Mouse (Mus musculus): ENCODE measurements around the gene Plek2. TPM values are rescaled to one million over a fixed set of nuclear protein-coding genes. Genes with fewer than 3 reads are reported as not detected.
A peak's percentile ranks its signal among the peaks of the same experiment; 100 is the strongest.

Plek2 gene
- polyA plus RNA-seq, 1 experiment from 2014 or later, result 3.6 TPM

DNA sequence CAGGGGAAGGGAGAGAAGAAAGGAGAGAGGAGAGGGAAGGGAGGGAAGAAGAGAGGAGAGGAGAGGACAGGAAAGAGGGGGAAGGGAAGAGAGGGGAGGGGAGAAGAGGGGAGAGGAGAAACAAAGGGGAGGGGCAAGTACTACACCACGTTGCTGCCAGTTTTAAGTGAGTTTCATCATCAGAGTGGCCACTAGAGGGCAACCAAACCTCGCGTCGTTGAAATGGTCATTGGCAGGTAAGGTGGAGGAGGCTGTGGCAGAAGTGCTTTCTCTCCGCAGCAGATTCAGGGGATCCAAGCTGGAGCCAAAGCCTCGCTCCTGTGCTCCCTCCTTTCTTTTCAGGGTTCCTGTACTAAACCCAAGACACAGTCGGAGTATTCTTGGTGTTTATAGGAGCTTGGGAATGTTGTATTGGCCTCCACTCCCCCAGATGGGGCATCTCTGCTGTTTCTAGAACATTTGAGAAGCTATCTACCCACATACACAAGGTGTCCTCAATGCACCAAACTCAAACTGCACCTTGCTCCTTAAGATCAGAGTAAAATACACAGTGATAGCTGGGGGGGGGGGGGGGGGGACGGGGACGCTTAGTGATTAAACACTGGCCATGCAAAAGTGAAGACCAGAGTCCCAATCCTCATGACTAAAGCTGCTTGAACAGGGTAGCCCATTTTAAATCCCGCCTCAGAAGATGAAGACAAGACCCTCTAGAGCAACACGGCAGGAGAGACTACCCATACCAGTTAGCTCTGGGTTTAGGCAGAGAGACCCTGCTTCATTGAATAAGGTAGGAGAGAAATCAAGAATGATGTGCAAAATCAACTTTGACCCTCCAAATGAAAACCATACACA, 11.7 kb upstream of the Plek2 start:
- 10% methylated on average over 9 of the region's 11 CpGs for WGBS
- peak overlapping the region; percentile 19 for H3K4me2 ChIP-seq (replicated peaks; ENCODE audit: low read depth, low read length)

GRCm38 (mm10) chr12:78916278-78916677, 9.5 kb upstream of the Plek2 start:
- no peak overlapping the region for H3K4me3 ChIP-seq (ENCODE audit: low read length)
- H3K4me2 ChIP-seq (replicated peaks; ENCODE audit: low read depth, low read length), result no peak overlapping the region
- H3K9ac ChIP-seq (ENCODE audit: low read depth, low read length), result no peak overlapping the region
- H3K27me3 ChIP-seq (ENCODE audit: control insufficient read depth, insufficient read depth, low read length), result peaks cover 17% of the 10 kb centered on the region
- peaks cover 13% of the 10 kb centered on the region; the same call in 1 of the 2 replicates for H3K4me1 ChIP-seq (ENCODE audit: control insufficient read depth, insufficient read depth, low read length)
- 84% methylated on average over 3 of the region's 3 CpGs for WGBS
- H3K36me3 ChIP-seq (ENCODE audit: control insufficient read depth, insufficient read depth, low read length), result no peaks in the 10 kb centered on the region
- no peaks in the 10 kb centered on the region for H3K9me3 ChIP-seq (ENCODE audit: control insufficient read depth, low read length)
- ATAC-seq (ENCODE audit: low FRiP score, low TSS enrichment), result no peak
- H3K27ac ChIP-seq (ENCODE audit: low read depth, low read length), result no peak overlapping the region

More for the DNA sequence above, 11.7 kb upstream of the Plek2 start:
- H3K27ac ChIP-seq (ENCODE audit: low read depth, low read length), result no peak overlapping the region
- no peak overlapping the region for H3K9ac ChIP-seq (ENCODE audit: low read depth, low read length)
- H3K36me3 ChIP-seq (ENCODE audit: control insufficient read depth, insufficient read depth, low read length), result no peaks in the 10 kb centered on the region
- peak; percentile 74 for ATAC-seq (ENCODE audit: low FRiP score, low TSS enrichment)
- no peaks in the 10 kb centered on the region; the same call in 1 of the 2 replicates for H3K27me3 ChIP-seq (ENCODE audit: control insufficient read depth, insufficient read depth, low read length)
- H3K4me1 ChIP-seq (ENCODE audit: control insufficient read depth, insufficient read depth, low read length), result 0 out of 2 replicates have a peak, but pooled peaks cover 4% of the 10 kb centered on the region
- H3K9me3 ChIP-seq (ENCODE audit: control insufficient read depth, low read length), result no peaks in the 10 kb centered on the region
- H3K4me3 ChIP-seq (ENCODE audit: low read length), result no peak overlapping the region

- Histone ChIP-seq H3K4me2 (replicated peaks; ENCODE audit: low read depth, low read length) (no peak overlapping the region), H3K27me3 (ENCODE audit: control insufficient read depth, insufficient read depth, low read length) (peaks cover 25% of the 10 kb centered on the region), H3K27ac (ENCODE audit: low read depth, low read length) (no peak overlapping the region), H3K4me3 (ENCODE audit: low read length) (no peak overlapping the region), H3K9me3 (ENCODE audit: control insufficient read depth, low read length) (no peaks in the 10 kb centered on the region), H3K36me3 (ENCODE audit: control insufficient read depth, insufficient read depth, low read length) (no peaks in the 10 kb centered on the region), H3K4me1 (ENCODE audit: control insufficient read depth, insufficient read depth, low read length) (peaks cover 13% of the 10 kb centered on the region; the same call in 1 of the 2 replicates), H3K9ac (ENCODE audit: low read depth, low read length) (no peak overlapping the region)
- 97% methylated on average over 3 of the region's 3 CpGs for WGBS
- ATAC-seq (ENCODE audit: low FRiP score, low TSS enrichment), result no peak
Observed at GRCm38 (mm10) chr12:78915561-78915960, 8.8 kb upstream of the Plek2 start.

DNA sequence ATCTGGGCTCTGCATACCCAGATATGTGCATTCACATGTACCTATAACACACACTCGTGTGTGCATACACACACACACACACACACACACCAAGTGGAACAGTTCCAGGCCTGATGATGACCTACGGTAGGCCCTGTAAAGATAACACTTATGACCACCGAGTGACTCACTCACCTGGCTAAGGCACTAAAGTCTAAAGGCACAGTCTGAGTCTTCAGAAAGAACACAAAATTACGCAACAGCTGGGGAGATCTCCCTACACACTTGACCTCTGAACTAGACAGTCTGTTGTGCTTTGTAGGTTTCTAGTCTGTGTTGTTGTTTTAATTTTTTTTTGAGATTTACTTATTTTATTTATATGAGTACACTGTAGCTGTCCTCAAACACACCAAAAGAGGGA, 7.7 kb upstream of the Plek2 start:
- ATAC-seq (ENCODE audit: low FRiP score, low TSS enrichment), result no peak
- H3K4me2 ChIP-seq (replicated peaks; ENCODE audit: low read depth, low read length), result no peak overlapping the region
- peaks cover 13% of the 10 kb centered on the region; the same call in 1 of the 2 replicates for H3K4me1 ChIP-seq (ENCODE audit: control insufficient read depth, insufficient read depth, low read length)
- no peaks in the 10 kb centered on the region for H3K36me3 ChIP-seq (ENCODE audit: control insufficient read depth, insufficient read depth, low read length)
- H3K4me3 ChIP-seq (ENCODE audit: low read length), result no peak overlapping the region
- no peak overlapping the region for H3K9ac ChIP-seq (ENCODE audit: low read depth, low read length)
- peaks cover 34% of the 10 kb centered on the region for H3K27me3 ChIP-seq (ENCODE audit: control insufficient read depth, insufficient read depth, low read length)
- 88% methylated on average over 4 of the region's 4 CpGs for WGBS
- no peaks in the 10 kb centered on the region for H3K9me3 ChIP-seq (ENCODE audit: control insufficient read depth, low read length)
- H3K27ac ChIP-seq (ENCODE audit: low read depth, low read length), result no peak overlapping the region

DNA sequence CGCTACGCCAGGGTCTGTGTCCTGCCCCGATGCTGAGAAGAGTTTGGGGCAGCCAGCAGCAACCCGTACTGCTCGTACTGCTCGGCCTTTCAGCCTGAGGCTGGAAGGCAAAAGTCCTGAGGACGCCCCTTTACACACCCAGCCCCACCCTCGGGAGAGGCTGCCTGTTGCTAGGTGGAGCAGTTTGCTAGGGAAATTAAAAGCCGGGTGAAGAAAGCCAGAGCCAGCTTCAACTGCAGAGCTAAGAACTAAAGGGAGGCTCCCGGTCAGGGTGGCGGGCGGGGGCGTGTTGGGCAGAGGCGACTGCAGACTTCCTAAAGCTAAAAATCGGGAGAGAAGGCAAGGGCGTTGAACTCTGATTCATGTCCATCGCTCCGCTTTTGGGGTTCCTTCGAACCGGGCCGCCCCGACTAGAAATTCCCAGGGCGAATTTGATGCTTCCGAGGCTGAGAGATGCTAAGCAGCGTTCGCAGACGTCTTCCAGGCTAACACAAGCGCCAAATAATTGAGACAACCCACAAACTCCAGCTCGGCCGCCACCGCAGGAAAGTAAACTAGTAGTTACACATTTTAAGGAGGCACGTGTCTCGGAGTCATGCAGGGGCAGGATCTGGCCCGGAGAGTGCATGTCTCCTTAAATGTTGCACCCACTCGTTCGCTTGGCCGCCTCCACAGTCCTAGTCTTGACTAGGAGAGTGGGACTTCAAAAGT, 5.1 kb upstream of the Plek2 start:
- ATAC-seq (ENCODE audit: low FRiP score, low TSS enrichment), result peak; percentile 56; the same call in 1 of the 2 replicates
- H3K27me3 ChIP-seq (ENCODE audit: control insufficient read depth, insufficient read depth, low read length), result peaks cover 43% of the 10 kb centered on the region
- H3K9ac ChIP-seq (ENCODE audit: low read depth, low read length), result peak overlapping the region; percentile 28; the same call in 1 of the 2 replicates
- no peak overlapping the region for H3K27ac ChIP-seq (ENCODE audit: low read depth, low read length)
- peaks cover 9% of the 10 kb centered on the region; the same call in 1 of the 2 replicates for H3K4me1 ChIP-seq (ENCODE audit: control insufficient read depth, insufficient read depth, low read length)
- 1% methylated on average over 37 of the region's 37 CpGs for WGBS
- peaks cover 3% of the 10 kb centered on the region; the same call in 1 of the 2 replicates for H3K9me3 ChIP-seq (ENCODE audit: control insufficient read depth, low read length)
- H3K4me3 ChIP-seq (ENCODE audit: low read length), result peak overlapping the region; percentile 42
- H3K4me2 ChIP-seq (replicated peaks; ENCODE audit: low read depth, low read length), result peak overlapping the region; percentile 64
- H3K36me3 ChIP-seq (ENCODE audit: control insufficient read depth, insufficient read depth, low read length), result no peaks in the 10 kb centered on the region

DNA sequence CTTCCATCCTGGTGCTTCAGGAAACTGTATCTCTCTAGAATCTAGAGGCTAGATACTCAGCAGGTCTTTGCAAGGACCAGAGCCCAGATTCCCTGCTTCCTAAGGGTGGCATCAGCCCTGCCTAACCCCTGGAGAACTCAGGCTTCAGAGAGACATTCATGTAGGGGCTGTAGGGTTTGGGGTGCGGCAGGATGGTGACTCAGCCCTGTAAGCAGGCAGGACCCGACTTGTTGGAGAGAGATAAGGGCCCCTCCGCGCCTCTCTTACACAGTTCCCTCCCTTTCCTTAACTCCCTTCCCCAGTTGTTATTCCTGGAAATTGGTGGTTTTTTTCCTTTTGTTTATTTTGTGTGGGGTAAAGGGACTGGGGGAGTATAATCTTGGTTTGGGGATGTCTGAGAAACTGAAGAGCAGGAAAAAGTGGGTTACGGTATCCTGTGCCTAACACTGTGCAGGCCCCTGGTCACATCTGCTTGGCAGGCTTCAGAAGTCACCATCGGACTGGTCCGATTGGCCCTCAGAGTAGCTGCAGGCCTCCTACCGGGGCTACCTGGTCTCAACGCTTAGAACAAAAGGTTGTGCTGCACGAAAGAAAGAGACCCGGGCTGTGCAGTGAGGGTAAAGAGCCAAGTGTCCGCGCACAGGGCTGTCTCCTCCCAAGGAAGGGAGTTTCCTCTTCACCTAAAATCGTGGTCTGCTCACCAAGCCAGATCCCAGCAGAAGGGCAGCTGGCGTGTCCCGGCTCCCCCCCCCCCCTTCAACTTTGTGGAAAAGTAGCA, 4.1 kb upstream of the Plek2 start:
- H3K27me3 ChIP-seq (ENCODE audit: control insufficient read depth, insufficient read depth, low read length), result peaks cover 46% of the 10 kb centered on the region
- H3K36me3 ChIP-seq (ENCODE audit: control insufficient read depth, insufficient read depth, low read length), result no peaks in the 10 kb centered on the region
- peak overlapping the region; percentile 64 for H3K4me2 ChIP-seq (replicated peaks; ENCODE audit: low read depth, low read length)
- 8% methylated on average over 15 of the region's 16 CpGs for WGBS
- peaks cover 3% of the 10 kb centered on the region; the same call in 1 of the 2 replicates for H3K9me3 ChIP-seq (ENCODE audit: control insufficient read depth, low read length)
- ATAC-seq (ENCODE audit: low FRiP score, low TSS enrichment), result no peak
- peaks cover 9% of the 10 kb centered on the region; the same call in 1 of the 2 replicates for H3K4me1 ChIP-seq (ENCODE audit: control insufficient read depth, insufficient read depth, low read length)
- H3K9ac ChIP-seq (ENCODE audit: low read depth, low read length), result no peak overlapping the region
- H3K4me3 ChIP-seq (ENCODE audit: low read length), result peak overlapping the region; percentile 42
- H3K27ac ChIP-seq (ENCODE audit: low read depth, low read length), result no peak overlapping the region

DNA sequence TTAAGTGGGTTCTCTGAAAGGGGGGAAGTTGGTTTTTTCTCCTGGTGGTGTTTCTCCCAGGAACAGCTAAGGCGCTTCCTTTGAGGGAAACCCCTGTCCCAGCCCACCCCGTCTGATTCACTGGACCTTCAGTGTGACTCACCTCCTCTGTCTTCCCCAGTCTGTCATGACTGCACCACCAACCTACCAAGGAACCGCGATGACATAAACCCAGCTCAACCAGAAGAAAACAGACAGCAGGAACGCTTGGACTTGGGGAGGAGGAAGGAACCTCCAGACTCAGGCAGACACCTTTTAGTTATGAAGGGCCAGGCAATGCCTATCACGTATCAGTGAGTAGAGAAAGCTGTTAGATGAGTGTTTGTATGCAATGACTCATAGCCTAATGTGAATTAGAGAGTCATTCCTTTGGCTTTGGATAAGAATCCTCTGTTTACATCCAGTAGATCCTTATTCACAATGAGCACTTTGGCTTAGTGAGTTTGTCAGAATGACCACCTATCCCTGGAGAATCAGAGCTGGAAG, 1.4 kb upstream of the Plek2 start:
- no peak overlapping the region for H3K27ac ChIP-seq (ENCODE audit: low read depth, low read length)
- peaks cover 9% of the 10 kb centered on the region; the same call in 1 of the 2 replicates for H3K4me1 ChIP-seq (ENCODE audit: control insufficient read depth, insufficient read depth, low read length)
- no peak overlapping the region for H3K4me2 ChIP-seq (replicated peaks; ENCODE audit: low read depth, low read length)
- WGBS, result 79% methylated on average over 6 of the region's 6 CpGs
- peaks cover 3% of the 10 kb centered on the region; the same call in 1 of the 2 replicates for H3K9me3 ChIP-seq (ENCODE audit: control insufficient read depth, low read length)
- H3K4me3 ChIP-seq (ENCODE audit: low read length), result no peak overlapping the region
- no peak for ATAC-seq (ENCODE audit: low FRiP score, low TSS enrichment)
- peaks cover 46% of the 10 kb centered on the region for H3K27me3 ChIP-seq (ENCODE audit: control insufficient read depth, insufficient read depth, low read length)
- no peaks in the 10 kb centered on the region for H3K36me3 ChIP-seq (ENCODE audit: control insufficient read depth, insufficient read depth, low read length)
- no peak overlapping the region for H3K9ac ChIP-seq (ENCODE audit: low read depth, low read length)

GRCm38 (mm10) chr12:78904499-78904898, 2.3 kb downstream of the Plek2 start:
- Histone ChIP-seq H3K27ac (ENCODE audit: low read depth, low read length) (no peak overlapping the region), H3K9ac (ENCODE audit: low read depth, low read length) (no peak overlapping the region), H3K36me3 (ENCODE audit: control insufficient read depth, insufficient read depth, low read length) (no peaks in the 10 kb centered on the region), H3K9me3 (ENCODE audit: control insufficient read depth, low read length) (peaks cover 3% of the 10 kb centered on the region; the same call in 1 of the 2 replicates), H3K4me3 (ENCODE audit: low read length) (no peak overlapping the region), H3K4me2 (replicated peaks; ENCODE audit: low read depth, low read length) (no peak overlapping the region), H3K27me3 (ENCODE audit: control insufficient read depth, insufficient read depth, low read length) (peaks cover 12% of the 10 kb centered on the region), H3K4me1 (ENCODE audit: control insufficient read depth, insufficient read depth, low read length) (no peaks in the 10 kb centered on the region)
- 82% methylated on average over 5 of the region's 7 CpGs for WGBS
- ATAC-seq (ENCODE audit: low FRiP score, low TSS enrichment), result no peak

Measured in kidney, embryonic 14.5 days (tissue).